Mouse (Mus musculus) MN1 (cell line): ENCODE results near the gene Capn12.
"Not testable (repeated sequence)": the region's sequence is repeated elsewhere in the genome, so short reads cannot be mapped to it uniquely, and the experiment has no call there.

Source experiments
- DNase-seq: peaks from one replicate; pipeline ENCODE4 v3.0.0-alpha.2; 2016; ENCODE audit warnings: low spot score

Capn12 gene

DNA sequence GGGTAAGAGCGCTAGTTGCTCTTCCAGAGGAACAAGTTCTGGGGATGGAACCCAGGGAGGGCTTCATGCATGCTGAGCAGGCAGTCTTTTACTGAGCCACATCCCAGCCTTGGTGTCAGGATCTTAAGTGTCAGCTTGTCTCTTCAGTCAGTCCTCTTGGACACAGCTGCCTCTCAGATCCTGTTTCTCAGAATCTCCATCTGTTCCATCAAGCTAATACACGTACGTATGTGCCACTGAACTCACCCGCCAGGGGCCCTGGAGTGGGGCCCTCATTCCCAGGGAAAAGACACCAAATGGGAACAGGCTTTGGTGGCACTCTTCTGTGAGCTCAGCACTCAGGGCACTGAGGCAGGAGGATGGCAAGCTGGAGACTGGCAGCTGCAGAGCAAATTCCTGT lies 3.4 kb upstream of the Capn12 start:
- no peak for DNase-seq

- no peak for DNase-seq
Observed at GRCm38 (mm10) chr7:28879606-28880005, 1.6 kb upstream of the Capn12 start.

DNA sequence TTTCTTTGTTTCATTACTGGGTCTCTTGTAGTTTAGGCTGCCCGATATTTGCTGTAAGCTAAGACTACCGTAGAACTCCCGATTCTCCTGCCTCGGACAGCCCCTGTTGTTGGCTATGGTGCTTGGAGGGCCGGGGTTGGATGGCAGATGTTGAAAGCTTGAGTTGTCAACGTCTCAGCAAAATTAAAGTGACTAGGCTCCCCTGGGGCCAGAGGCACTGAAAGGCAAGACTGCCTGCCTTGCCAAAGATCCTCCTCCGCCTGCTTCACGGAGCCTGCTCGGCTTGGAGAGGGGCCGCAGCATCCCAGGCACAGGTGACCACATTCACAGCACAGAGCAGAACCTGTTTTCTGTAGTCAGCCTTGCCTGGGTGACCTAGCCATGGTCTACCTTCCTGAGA lies 668 bp upstream of the Capn12 start:
- DNase-seq = no peak

- DNase-seq = no peak
Observed at GRCm38 (mm10) chr7:28883039-28883438, 1.8 kb downstream of the Capn12 start.

- DNase-seq = not testable (repeated sequence)
Observed at GRCm38 (mm10) chr7:28883704-28884103, 2.5 kb downstream of the Capn12 start.

DNA sequence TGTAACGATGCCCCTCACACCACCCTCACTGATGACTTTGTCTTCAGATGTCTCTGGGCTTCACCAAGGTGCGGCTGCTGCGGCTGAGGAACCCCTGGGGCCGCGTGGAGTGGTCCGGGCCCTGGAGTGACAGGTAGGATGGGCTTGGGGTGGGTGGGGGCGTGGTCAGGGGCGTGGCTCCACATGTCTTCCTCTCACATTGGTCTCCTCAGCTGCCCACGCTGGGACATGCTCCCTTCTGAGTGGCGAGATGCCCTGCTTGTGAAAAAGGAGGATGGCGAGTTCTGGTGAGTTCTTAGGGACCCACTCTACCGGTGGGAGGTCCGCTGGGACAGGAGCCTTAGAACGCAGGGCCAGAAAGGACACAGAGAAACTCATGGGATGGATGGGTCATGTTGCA lies 5.3 kb downstream of the Capn12 start:
- no peak for DNase-seq

DNA sequence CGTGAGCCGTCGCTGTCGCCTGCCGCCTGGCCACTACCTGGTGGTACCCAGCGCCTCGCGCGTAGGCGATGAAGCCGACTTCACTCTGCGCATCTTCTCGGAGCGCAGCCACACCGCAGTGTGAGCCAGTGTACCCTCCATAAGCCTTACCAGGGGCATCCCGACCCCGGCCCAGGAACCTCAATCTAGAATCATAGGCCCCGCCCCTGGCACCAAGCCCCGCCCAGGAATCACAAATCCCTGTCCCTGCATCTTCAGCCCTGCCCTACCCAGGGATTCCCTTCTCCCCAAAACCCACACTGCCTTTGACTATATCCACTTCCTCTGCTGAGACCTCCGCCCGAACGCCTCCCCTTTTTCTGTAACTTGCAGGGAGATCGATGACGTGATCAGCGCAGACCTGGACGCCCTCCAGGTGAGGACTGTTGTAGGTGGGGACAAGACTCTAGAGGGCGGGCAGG lies 7.5 kb downstream of the Capn12 start:
- DNase-seq = no peak

GRCm38 (mm10) chr7:28892601-28893000 lies 11.4 kb downstream of the Capn12 start:
- no peak for DNase-seq

DNA sequence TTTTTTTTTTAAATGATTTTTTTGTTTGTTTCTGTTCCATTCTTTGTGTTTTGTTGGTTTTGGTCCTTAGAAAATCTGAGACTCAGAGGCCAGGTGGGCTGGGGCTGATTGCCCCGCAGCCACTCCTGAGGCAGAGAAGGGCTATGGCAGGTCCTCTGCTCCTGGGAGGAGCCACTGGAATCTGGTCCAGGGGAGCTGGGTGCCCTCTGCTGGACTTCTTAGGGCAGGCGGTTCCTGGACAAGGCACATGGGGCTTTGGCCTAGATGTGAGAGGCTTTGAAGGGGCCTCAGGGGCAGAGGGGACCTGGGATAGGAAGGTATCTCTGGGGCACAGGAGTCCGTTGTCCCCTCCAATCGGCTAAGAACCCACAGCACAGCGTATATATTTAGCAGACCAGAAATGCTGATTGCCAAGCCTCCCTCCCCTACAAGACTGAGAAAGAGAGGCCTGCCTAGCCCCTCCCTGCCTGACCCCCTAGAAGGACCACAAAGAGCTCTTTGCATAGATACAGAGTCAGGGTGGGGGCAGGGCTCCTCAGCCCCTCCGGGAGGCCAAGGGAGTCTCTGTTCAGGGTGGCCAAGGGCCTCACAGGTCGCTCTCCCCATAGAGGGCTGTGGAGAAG lies 12.5 kb downstream of the Capn12 start:
- peak; percentile 80 for DNase-seq

DNA sequence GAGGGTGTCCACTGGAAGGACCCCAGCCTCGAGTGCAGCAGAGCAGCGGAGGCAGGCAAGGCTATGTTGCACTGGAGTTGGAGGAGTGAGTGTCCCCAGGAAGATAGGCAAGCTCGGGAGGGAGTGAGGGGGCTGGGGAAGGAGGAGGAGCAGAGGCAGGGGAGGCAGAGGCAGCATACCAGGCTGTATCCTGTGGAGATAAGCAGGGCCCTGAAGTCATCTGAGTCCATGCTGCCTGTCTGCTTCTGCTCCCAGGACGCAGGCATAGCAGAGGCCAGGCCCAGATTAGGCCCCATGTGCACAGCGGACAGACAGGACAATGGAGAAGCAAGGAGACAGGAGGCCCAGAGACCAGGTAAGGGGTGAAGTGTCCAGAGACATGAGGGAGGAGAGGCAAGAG lies 13.7 kb downstream of the Capn12 start:
- peak; percentile 25 for DNase-seq

DNA sequence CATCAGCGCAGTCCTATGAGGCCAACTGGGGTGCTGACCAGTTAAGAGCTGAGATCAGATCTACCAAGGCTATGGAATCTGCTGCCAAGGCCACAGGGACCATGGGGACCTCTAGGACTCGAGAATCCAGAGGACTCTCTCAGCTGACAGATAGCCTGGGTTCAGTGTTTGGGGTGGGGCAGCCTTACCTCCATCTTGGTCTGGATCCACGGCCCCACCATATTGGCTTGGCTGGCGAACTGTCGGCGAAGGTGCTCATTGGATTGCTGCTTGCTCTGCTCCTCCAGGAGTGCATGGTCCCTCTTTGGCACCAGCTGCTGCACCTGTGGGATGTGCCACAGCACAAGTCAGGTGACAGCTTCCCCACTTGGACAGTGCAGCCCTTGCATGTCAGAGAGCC lies 16.4 kb downstream of the Capn12 start:
- no peak for DNase-seq

DNA sequence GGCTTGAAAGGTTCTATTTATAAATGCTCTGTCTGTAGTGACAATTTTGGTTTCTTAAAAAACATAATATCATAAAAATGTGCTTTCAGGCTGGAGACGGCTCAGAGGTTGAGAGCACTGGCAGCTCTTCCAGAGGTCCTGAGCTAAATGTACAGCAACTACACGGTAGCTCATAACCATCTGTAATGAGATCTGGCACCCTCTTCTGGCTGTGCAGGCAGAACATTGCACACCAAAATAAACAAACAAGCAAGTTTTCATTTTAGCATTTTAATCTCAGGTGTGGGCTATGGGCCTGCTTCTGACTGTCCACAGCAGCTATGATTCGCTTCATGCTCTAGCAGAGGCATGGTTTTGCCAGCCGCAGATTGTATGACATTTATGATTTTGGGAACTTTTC lies 18.8 kb downstream of the Capn12 start:
- no peak for DNase-seq

- peak; percentile 59 for DNase-seq
Observed at GRCm38 (mm10) chr7:28901311-28902125, 20.3 kb downstream of the Capn12 start.

- DNase-seq = no peak
Observed at GRCm38 (mm10) chr7:28902180-28902579, 21.0 kb downstream of the Capn12 start.

GRCm38 (mm10) chr7:28902809-28903208 lies 21.6 kb downstream of the Capn12 start:
- peak; percentile 21 for DNase-seq

- no peak for DNase-seq
Observed at GRCm38 (mm10) chr7:28903778-28904177, 22.6 kb downstream of the Capn12 start.

- DNase-seq = no peak
Observed at GRCm38 (mm10) chr7:28907195-28907594, 26.0 kb downstream of the Capn12 start.

- no peak for DNase-seq
Observed at GRCm38 (mm10) chr7:28911632-28912031, 30.4 kb downstream of the Capn12 start.

GRCm38 (mm10) chr7:28913171-28913570 lies 31.9 kb downstream of the Capn12 start:
- DNase-seq = no peak

DNA sequence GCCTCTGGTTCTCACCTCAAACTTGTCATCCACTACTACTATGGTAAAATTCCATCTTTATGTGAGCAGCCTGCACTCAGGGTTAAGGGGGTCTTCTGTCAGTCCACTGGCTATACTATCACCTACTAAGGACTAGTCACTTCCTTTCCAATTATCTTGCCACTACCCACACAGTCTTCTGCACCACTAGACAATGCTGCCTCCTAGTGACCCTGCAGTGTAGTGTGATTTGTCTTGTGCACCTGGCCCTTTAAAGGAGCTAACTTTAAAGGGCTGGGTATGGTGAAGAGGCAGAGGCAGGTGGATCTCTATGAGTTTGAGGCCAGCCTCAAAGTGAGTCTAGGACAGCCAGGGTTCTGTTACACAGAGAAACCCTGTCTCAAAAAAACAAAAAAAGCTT lies 35.3 kb downstream of the Capn12 start:
- no peak for DNase-seq

DNA sequence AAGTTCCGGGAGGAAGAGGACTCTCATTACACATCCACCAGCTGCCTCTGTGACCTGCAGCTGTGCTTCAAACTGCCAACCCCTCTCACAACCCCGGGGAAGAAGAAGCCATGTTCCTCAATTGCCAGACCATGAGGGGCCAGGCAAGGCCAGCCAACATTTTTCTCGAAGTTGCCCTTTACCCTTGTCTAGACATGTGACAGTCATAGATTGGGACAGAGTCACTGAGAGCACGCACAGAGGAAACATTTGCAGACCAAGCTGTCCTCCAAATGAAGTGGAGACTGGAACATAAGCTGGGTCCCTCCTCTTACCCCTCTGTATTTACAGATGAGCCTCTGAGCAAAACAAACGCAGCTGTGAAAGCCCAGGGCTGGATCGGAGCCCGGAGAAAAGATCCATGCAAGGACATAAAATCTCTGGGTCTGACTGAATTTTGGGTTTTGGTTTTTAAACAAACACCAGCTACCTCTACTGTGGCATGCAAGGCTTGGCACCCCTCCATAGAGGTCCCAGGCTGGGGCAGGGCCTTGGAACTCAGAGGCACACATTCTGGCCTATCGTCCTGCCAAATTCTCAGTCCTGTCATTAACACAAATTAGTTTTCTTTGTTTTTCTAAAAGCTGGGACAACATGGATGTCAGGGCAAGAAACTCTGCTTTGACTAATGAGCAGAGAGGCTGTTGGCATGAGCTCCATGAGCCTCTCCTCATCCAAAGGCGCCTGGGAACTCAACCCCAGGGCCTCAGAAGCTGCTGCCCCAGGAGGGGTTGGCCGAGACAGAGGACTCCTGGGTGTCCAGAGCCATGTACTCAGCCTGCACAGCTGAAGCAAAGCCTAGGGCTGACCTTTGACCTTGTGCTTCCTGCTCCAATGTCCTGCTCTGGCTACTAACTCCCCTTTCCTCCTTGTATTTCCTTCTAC lies 36.5 kb downstream of the Capn12 start:
- DNase-seq = no peak

- no peak for DNase-seq
Observed at GRCm38 (mm10) chr7:28918540-28918939, 37.3 kb downstream of the Capn12 start.

GRCm38 (mm10) chr7:28919815-28920214 lies 38.6 kb downstream of the Capn12 start:
- DNase-seq = peak; percentile 63
